Mouse (Mus musculus) limb, embryonic 12.5 days (tissue): ENCODE measurements around the gene Lefty2. TPM values are rescaled to one million over a fixed set of nuclear protein-coding genes. Genes with fewer than 3 reads are reported as not detected.

Experiments
- ATAC-seq: fragments of 200-750 bp; cut with Nextera tagmentation; 2 replicates; pipeline ENCODE4 v1.8.0; 2017; ENCODE audit warnings: low read depth, moderate TSS enrichment; ENCODE audit not compliant: insufficient number of reproducible peaks, insufficient read depth, low FRiP score, low TSS enrichment
- H3K27ac ChIP-seq: fragments of 300-500 bp; sonication (generic); 2 replicates; pipeline ENCODE4 v1.5.1; 2016; ENCODE audit warnings: mild to moderate bottlenecking, moderate library complexity
- H3K27me3 ChIP-seq: fragments of 300-500 bp; sonication (generic); 2 replicates; pipeline ENCODE4 v1.6.1; 2016; ENCODE audit warnings: mild to moderate bottlenecking, moderate library complexity
- H3K36me3 ChIP-seq: fragments of 300-500 bp; sonication (generic); 2 replicates; pipeline ENCODE4 v1.6.1; 2016; ENCODE audit warnings: mild to moderate bottlenecking, moderate library complexity
- H3K4me1 ChIP-seq: fragments of 300-500 bp; sonication (generic); replicated peaks from 2 replicates; pipeline ENCODE4 v1.6.1; 2016
- H3K4me2 ChIP-seq: fragments of 300-500 bp; sonication (generic); 2 replicates; pipeline ENCODE4 v1.6.1; 2016; ENCODE audit warnings: mild to moderate bottlenecking, moderate library complexity
- H3K4me3 ChIP-seq: fragments of 300-500 bp; sonication (generic); replicated peaks from 2 replicates; pipeline ENCODE4 v1.5.1; 2016; ENCODE audit warnings: mild to moderate bottlenecking
- H3K9ac ChIP-seq: fragments of 300-500 bp; sonication (generic); replicated peaks from 2 replicates; pipeline ENCODE4 v1.6.1; 2016; ENCODE audit warnings: mild to moderate bottlenecking, moderate library complexity
- H3K9me3 ChIP-seq: fragments of 300-500 bp; sonication (generic); 2 replicates; pipeline ENCODE4 v1.6.1; 2016; ENCODE audit warnings: mild to moderate bottlenecking, moderate library complexity
- WGBS: fragments of 180-500 bp; shearing (Covaris S2); methylation state at CpG from one replicate; pipeline ENCODE4 v1.1.7; 2016; 5-methylcytosine and 5-hydroxymethylcytosine counted together
- polyA plus RNA-seq: library from polyadenylated mRNA; unstranded; fragments of >200 nt; fragmentation: Nextera tagmentation; extraction: Ambion mirVana; gene quantifications from 2 replicates; pipeline ENCODE4 v1.2.1, GENCODE M21; 2016

Lefty2 gene
- 0.18 TPM in 1 of 2 replicates, not detected in the other for polyA plus RNA-seq

DNA sequence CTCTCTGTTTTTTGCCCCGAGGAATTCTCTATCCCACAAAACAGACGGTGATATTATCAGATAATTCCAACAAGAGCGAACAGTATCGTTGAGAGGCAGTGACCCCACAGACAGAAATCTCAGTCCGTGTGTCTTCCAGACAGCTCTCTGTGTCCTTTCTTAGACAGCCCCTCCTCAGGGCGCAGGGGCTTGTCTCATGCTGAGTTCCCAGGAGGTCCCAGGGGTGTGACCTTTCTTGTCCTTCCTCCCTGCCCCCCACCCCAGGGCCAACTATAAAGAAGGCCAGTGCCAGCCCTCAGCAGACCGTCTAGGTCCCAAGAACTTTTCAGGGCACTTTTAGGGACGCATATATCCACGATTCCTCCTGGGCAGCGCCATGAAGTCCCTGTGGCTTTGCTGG lies at the start of gene Lefty2:
Lefty2 (plus strand) TSS at position 301 of the 400 bp plus-strand sequence.
- Histone ChIP-seq H3K9me3 (no peaks in the 10 kb centered on the region), H3K4me2 (no peak within 1 kb of the TSS), H3K27me3 (peaks cover 52% of the 10 kb centered on the region), H3K27ac (no peak within 1 kb of the TSS), H3K36me3 (no peaks in the 10 kb centered on the region), H3K4me1 (peaks cover 17% of the 10 kb centered on the region), H3K4me3 (peak within 1 kb of the TSS; percentile 31; the same call in 1 of the 2 replicates), H3K9ac (no peak within 1 kb of the TSS)
- WGBS = 62% methylated on average over 10 of the region's 10 CpGs
- ATAC-seq = no peak

DNA sequence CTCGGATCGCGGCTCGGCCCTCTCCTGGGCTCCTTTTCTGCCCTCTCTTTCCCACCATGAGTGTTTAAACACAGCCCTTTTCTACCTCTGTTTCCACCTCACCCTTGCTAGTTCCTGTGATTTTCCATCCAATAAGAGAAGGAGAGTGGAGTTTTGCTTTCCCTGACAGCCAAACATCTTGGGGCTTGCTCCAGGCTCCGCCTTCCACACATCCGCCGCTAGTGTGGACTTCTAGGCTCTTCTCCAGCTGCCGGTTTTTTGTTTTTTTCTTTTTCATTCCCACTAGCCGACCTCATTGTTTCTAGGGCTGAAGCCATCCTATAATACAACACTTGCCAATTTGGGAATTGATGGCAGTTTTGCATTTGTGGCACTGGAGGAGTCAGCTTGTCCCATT lies 44.8 kb upstream of the Lefty2 start:
- WGBS = 1% methylated on average over 9 of the region's 9 CpGs
- peak overlapping the region; percentile 58 for H3K4me2 ChIP-seq
- H3K4me3 ChIP-seq = peak overlapping the region; percentile 22
- peak; percentile 52 for ATAC-seq
- H3K27ac ChIP-seq = peak overlapping the region; percentile 88
- peaks cover 8% of the 10 kb centered on the region; the same call in 1 of the 2 replicates for H3K36me3 ChIP-seq
- H3K9ac ChIP-seq = peak overlapping the region; percentile 48
- H3K27me3 ChIP-seq = no peaks in the 10 kb centered on the region
- peaks cover 39% of the 10 kb centered on the region for H3K4me1 ChIP-seq
- H3K9me3 ChIP-seq = no peaks in the 10 kb centered on the region

DNA sequence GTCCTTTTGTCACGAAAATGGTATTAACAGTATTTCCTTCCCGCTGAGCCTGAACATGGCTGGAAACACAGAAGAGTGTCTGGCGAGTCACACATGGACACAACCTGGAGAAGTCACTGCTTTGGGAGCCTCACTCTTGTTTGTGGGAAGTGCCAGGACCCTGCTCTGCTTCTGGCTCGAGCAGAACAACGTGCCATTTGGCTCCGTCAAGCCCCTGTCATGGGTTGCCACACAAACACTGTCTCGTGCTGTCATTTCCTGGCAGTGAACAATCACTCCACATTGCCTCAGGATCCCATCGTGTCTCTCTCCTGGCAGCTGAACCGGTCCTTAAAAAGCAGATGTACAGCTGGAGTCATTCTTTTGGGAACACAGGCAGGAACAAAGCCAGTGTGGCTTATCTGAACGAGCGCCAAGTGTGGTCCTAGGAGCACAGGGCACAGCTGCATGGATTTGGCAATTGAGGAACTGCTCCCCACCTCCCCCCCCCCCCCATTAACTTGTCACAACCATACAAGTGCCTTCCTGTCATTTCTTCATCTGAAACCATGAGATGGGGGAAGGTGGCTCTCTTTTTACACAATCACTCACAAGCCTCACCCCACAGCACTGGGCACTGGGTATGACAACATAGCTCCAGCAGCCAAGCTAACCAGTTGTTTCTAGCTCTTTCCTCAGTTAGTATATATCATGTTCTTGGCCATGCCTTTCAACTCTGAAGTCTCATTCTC lies 44.2 kb upstream of the Lefty2 start:
- Histone ChIP-seq H3K27me3 (no peaks in the 10 kb centered on the region), H3K4me2 (peak overlapping the region; percentile 58), H3K27ac (peak overlapping the region; percentile 88), H3K9ac (peak overlapping the region; percentile 48), H3K9me3 (no peaks in the 10 kb centered on the region), H3K4me1 (peaks cover 39% of the 10 kb centered on the region), H3K4me3 (peak overlapping the region; percentile 22), H3K36me3 (peaks cover 8% of the 10 kb centered on the region; the same call in 1 of the 2 replicates)
- WGBS = 22% methylated on average over 11 of the region's 11 CpGs
- ATAC-seq = no peak

DNA sequence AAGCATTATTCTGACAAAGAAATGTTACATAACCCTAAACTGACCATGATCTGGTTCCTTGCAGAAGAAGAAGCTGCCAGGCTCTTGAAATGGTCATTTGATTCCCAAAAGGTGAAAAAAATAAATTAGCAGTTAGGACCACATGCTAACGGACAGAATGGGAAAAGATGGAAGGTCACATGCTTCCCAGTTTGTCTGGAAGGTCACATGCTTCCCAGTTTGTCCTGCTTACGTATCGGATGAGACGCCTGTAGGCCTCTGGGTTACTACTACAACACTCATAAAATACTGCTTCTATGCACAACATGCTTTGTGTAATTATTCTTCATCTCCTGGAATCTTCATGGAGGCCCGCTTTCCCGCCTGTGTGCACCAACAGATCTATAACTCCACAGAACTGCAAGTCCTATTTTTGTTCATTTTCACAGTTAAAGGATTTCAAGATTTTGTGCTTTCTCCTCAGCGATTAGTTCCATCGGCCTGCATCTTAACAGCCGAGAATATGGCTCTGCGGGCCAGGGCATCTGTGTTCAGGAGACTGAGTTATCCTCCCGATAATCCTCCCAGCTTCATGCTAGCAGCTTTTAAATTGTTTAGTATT lies 43.1 kb upstream of the Lefty2 start:
- H3K9ac ChIP-seq = peak overlapping the region; percentile 69
- peak overlapping the region; percentile 75 for H3K4me3 ChIP-seq
- 33% methylated on average over 11 of the region's 11 CpGs for WGBS
- no peaks in the 10 kb centered on the region for H3K27me3 ChIP-seq
- peaks cover 39% of the 10 kb centered on the region for H3K4me1 ChIP-seq
- H3K27ac ChIP-seq = peak overlapping the region; percentile 99
- no peak for ATAC-seq
- peaks cover 9% of the 10 kb centered on the region; the same call in 1 of the 2 replicates for H3K36me3 ChIP-seq
- peak overlapping the region; percentile 64 for H3K4me2 ChIP-seq
- H3K9me3 ChIP-seq = no peaks in the 10 kb centered on the region

GRCm38 (mm10) chr1:180850316-180851270 lies 42.3 kb upstream of the Lefty2 start, which contains the start of gene Sde2:
TSS of gene Sde2 (plus strand) at chr1:180851127.
- Histone ChIP-seq H3K9me3 (no peaks in the 10 kb centered on the region), H3K9ac (peak within 1 kb of the TSS; percentile 78), H3K36me3 (peaks cover 16% of the 10 kb centered on the region), H3K27me3 (no peaks in the 10 kb centered on the region), H3K4me2 (peak within 1 kb of the TSS; percentile 75), H3K27ac (peak within 1 kb of the TSS; percentile 99), H3K4me3 (peak within 1 kb of the TSS; percentile 75), H3K4me1 (peaks cover 39% of the 10 kb centered on the region)
- WGBS = under 1% methylated on average over 77 of the region's 77 CpGs
- ATAC-seq = peak; percentile 99

GRCm38 (mm10) chr1:180858763-180859162 lies 34.1 kb upstream of the Lefty2 start:
- H3K4me2 ChIP-seq = no peak overlapping the region
- no peak overlapping the region for H3K4me3 ChIP-seq
- H3K9ac ChIP-seq = no peak overlapping the region
- ATAC-seq = no peak
- peaks cover 87% of the 10 kb centered on the region for H3K36me3 ChIP-seq
- no peaks in the 10 kb centered on the region for H3K4me1 ChIP-seq
- no peaks in the 10 kb centered on the region for H3K27me3 ChIP-seq
- H3K9me3 ChIP-seq = no peaks in the 10 kb centered on the region
- H3K27ac ChIP-seq = no peak overlapping the region

DNA sequence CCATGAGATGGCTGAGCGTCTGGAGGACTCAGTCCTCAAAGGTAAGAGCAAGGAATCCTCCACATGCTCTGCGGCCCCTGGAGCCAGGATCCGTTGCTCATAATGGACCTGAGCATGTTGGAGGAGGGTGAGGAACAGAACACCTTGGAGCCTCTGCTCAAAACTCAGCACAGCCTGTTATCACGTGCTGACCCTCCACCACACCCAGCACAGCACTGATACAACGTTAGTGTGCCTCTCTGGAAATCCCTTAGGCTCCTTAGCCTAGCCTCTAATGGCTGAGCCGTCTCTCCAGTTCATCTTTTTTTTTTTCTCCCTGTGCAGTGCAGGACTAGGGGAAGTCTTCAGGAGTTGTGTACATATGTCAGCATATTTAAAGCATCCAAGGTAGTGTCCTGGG lies 32.9 kb upstream of the Lefty2 start:
- H3K36me3 ChIP-seq = peaks cover 94% of the 10 kb centered on the region
- WGBS = 90% methylated on average over 6 of the region's 6 CpGs
- H3K27ac ChIP-seq = no peak overlapping the region
- H3K9me3 ChIP-seq = no peaks in the 10 kb centered on the region
- H3K4me2 ChIP-seq = no peak overlapping the region
- no peaks in the 10 kb centered on the region for H3K27me3 ChIP-seq
- no peak overlapping the region for H3K4me3 ChIP-seq
- H3K9ac ChIP-seq = no peak overlapping the region
- no peaks in the 10 kb centered on the region for H3K4me1 ChIP-seq
- ATAC-seq = no peak

DNA sequence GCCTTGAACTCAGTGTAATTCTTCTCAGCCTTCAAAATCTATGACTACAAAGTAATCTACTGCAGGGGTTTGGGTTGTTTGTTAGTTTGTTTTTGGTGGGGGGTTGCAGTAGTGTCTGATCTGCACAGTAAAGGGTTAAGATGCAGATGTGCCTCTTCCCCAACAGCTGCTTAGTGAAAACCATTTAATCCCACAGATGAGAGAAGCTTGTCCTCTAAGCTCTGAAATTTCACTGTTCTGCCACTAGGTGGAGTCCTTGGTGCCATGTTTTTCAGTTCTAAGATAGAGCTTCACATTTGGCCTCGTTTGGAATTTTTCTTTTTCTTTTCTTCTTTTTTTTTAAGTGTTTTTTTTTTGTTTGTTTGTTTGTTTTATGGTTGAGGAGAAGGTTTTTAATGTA lies 29.3 kb upstream of the Lefty2 start:
- H3K9me3 ChIP-seq = no peaks in the 10 kb centered on the region
- no peak overlapping the region for H3K9ac ChIP-seq
- no peak overlapping the region for H3K27ac ChIP-seq
- no peak overlapping the region for H3K4me3 ChIP-seq
- 28% methylated on average over 1 of the region's 1 CpGs for WGBS
- no peak for ATAC-seq
- no peaks in the 10 kb centered on the region for H3K27me3 ChIP-seq
- no peak overlapping the region for H3K4me2 ChIP-seq
- H3K4me1 ChIP-seq = no peaks in the 10 kb centered on the region
- H3K36me3 ChIP-seq = peaks cover 94% of the 10 kb centered on the region

GRCm38 (mm10) chr1:180866001-180866400 lies 26.9 kb upstream of the Lefty2 start:
- Histone ChIP-seq H3K9me3 (no peaks in the 10 kb centered on the region), H3K27ac (no peak overlapping the region), H3K4me2 (no peak overlapping the region), H3K9ac (no peak overlapping the region), H3K4me3 (no peak overlapping the region), H3K27me3 (no peaks in the 10 kb centered on the region), H3K36me3 (peaks cover 72% of the 10 kb centered on the region), H3K4me1 (no peaks in the 10 kb centered on the region)
- no peak for ATAC-seq
- 93% methylated on average over 7 of the region's 7 CpGs for WGBS

GRCm38 (mm10) chr1:180870122-180870650 lies 22.7 kb upstream of the Lefty2 start:
- no peak for ATAC-seq
- peak overlapping the region; percentile 23; the same call in 1 of the 2 replicates for H3K27ac ChIP-seq
- H3K36me3 ChIP-seq = peaks cover 35% of the 10 kb centered on the region
- 70% methylated on average over 13 of the region's 13 CpGs for WGBS
- no peaks in the 10 kb centered on the region for H3K27me3 ChIP-seq
- no peak overlapping the region for H3K4me2 ChIP-seq
- no peak overlapping the region for H3K9ac ChIP-seq
- H3K4me1 ChIP-seq = no peaks in the 10 kb centered on the region
- no peaks in the 10 kb centered on the region for H3K9me3 ChIP-seq
- no peak overlapping the region for H3K4me3 ChIP-seq
